Mouse (Mus musculus) NIH3T3 (cell line): ENCODE data around the gene Nfrkb.

Source experiments
- DNase-seq: peaks from one replicate; pipeline ENCODE4 v3.0.0-alpha.2; 2012; ENCODE audit warnings: low read depth

The Nfrkb gene

GRCm38 (mm10) chr9:31385947-31386354 is at the start of gene Nfrkb:
Nfrkb (plus strand) TSS chr9:31386192.
- DNase-seq, result peak; percentile 93

- no peak for DNase-seq
Measured at GRCm38 (mm10) chr9:31344289-31344831, 41.6 kb upstream of the Nfrkb start.

GRCm38 (mm10) chr9:31346575-31347080 is 39.4 kb upstream of the Nfrkb start:
- no peak for DNase-seq

GRCm38 (mm10) chr9:31348458-31348857 is 37.5 kb upstream of the Nfrkb start:
- no peak for DNase-seq

- DNase-seq, result peak; percentile 83
Measured at GRCm38 (mm10) chr9:31348915-31349314, 37.1 kb upstream of the Nfrkb start.

DNA sequence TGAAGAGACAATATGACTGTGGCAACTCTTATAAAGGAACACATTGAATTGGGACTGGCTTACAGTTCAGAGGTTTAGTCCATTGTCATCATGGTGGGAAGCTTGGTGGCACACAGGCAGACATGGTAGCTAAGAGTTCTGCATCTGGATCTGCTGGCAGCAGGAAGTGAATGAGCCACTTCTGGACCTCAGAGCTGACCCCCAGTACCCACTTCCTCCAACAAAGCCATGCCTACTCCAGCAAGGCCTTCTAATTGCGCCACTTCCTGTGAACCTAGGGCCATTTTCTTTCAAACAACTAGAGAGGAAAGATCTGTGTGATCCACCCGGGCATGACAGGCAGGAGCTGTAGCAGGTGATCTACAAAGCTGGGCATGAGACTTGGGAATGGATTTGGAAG is 33.3 kb upstream of the Nfrkb start:
- DNase-seq, result no peak

- no peak for DNase-seq
Measured at GRCm38 (mm10) chr9:31353518-31353917, 32.5 kb upstream of the Nfrkb start.

DNA sequence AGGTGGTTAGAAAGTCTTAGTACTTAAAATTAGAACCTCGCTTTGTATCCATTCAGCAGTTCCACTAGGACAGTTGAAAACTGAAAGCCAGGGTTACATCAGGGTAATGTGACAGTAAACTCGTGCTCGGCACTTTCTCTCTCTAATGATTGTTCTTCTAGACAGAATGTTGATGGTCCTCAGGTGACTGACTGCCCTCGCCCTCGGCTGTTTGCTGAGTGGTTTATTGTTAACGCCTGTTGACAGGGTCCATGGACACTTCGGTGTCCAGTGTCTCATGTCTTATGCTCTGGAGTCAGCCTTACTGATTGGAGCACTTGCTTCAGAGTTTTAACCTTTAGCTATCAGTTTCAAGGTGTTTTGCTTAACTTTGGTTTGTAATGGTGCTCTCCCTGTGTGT is 31.9 kb upstream of the Nfrkb start:
- DNase-seq, result no peak

- peak; percentile 13 for DNase-seq
Measured at GRCm38 (mm10) chr9:31363698-31364609, 22.0 kb upstream of the Nfrkb start.

- DNase-seq, result no peak
Measured at GRCm38 (mm10) chr9:31365086-31365485, 20.9 kb upstream of the Nfrkb start.

DNA sequence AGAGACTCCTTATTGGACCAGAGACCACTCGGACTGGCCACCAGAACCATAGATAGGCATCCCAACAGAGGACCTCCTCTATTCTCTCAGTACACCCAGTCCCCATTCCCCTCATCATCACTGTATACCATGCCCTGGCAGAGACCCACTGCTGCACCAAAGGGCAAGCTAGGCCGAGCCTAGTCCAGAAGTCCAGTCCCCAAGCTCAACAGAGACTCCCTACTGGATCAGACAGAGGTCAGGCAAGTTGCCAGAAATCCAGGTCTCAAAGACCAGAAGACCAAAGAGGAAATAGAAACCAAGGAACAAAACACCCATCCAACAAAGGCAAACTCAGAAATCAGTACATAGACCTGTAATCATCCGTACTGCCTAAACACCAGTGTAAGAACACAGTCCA is 14.3 kb upstream of the Nfrkb start:
- DNase-seq, result no peak

DNA sequence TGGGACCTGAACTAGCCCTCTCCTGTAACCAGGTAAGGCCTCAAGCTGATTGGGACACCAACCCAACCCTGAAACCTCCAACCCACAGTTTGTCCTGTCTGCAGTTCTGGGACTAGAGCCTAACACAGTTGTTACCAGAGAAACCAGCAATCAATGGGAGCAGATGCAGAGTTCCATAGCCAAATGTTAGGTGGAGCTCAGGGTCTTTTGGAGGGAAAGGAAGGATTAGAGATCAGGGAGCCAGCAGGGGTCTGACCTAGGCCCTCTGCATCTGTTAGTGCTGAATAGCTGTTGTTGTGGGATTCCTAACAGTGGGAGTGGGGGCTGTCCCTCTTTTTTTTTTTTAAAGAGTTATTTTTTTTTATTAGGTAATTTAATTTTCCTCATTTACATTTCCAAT is 9.3 kb upstream of the Nfrkb start:
- no peak for DNase-seq

- DNase-seq, result no peak
Measured at GRCm38 (mm10) chr9:31384786-31385499, 1.0 kb upstream of the Nfrkb start.

DNA sequence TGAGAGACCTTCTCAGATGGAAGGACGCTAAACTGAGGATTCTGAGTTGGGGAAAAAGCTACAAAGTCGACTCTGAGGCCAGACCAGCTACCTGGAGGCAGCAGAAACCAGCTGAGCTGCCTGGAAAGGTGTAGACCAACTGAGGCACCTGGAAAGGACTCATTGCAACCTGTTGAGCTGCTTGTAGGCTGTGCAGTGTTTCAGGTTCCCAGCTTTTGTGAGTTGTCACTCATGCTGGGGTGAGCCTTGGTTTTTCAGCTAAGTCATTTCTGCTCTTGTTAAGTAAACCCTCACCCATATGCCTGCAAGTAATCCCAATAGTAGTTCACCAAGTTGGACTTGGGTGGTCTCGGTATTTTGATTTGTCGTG is 507 bp upstream of the Nfrkb start:
- DNase-seq, result no peak

GRCm38 (mm10) chr9:31386368-31387180 is 582 bp downstream of the Nfrkb start:
- peak; percentile 18 for DNase-seq

DNA sequence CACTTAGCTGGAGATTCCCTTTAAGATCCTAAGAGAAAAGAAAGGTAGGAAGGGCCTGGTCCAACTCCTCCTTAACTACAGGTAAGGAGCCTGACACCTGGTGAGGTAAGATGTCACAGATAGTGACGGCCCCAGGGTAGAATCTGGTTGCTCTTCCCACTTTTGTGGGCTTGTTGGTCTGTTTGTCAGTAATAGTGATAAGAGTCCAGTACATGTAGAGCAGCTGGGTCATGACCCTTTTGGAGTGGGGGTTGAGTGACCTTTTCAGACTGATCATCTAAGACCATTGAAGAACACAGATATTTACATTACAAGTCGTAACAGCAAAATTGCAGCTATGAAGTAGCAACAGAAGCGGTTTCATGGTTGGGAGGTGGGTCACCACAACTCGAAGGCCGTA is 1.2 kb downstream of the Nfrkb start:
- no peak for DNase-seq

DNA sequence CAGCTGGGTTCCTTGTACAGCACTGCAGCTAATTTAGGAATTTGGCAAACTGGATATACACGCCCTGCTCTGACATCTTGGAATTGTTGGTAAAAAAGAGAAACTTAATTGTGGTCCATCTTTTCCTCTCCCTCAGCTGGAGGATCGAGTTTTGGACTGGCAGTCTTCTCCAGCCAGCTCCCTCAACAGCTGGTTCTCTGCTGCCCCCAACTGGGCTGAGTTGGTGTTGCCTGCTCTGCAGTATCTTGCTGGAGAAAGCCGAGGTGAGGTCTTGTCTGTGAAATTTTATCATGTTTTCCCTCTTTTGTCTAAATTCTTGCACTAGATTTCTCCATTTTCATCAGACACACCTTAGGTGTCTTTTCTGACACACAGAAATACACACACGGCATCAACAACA is 14.4 kb downstream of the Nfrkb start:
- DNase-seq, result peak; percentile 77

DNA sequence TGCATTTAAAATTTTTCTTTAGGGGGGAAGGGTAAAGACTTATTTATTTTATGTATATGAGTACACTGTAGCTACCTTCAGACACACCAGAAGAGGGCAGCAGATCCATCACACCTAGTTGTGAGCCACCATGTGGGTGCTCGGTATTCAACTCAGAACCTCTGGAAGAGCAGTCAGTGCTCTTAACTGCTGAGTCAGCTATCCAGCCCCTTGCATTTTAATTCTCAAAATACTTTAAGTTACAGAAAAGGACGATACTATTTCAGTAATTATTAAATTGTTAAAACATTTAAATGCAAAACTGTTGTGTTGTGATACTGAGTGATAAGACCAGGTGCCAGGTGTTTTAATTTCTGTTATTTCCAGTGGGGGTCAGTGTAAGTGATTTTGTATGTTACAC is 18.3 kb downstream of the Nfrkb start:
- DNase-seq, result no peak

GRCm38 (mm10) chr9:31405217-31405616 is 19.2 kb downstream of the Nfrkb start:
- peak; percentile 27 for DNase-seq

GRCm38 (mm10) chr9:31412165-31412564 is 26.2 kb downstream of the Nfrkb start:
- no peak for DNase-seq

- DNase-seq, result no peak
Measured at GRCm38 (mm10) chr9:31418821-31419220, 32.8 kb downstream of the Nfrkb start.

- DNase-seq, result no peak
Measured at GRCm38 (mm10) chr9:31422143-31422542, 36.2 kb downstream of the Nfrkb start.
